Mouse (Mus musculus): Measurements from ENCODE around the gene Ist1. TPM values are rescaled to one million over a fixed set of nuclear protein-coding genes. Genes with fewer than 3 reads are reported as not detected.

Ist1 gene
- polyA plus RNA-seq, 1 experiment from 2014 or later = 96.0 TPM

GRCm38 (mm10) chr8:109635146-109635545 lies 57.9 kb downstream of the Ist1 start:
- 88% methylated on average over 8 of the region's 8 CpGs for WGBS

GRCm38 (mm10) chr8:109632498-109632897 lies 60.6 kb downstream of the Ist1 start:
- WGBS = 74% methylated on average over 5 of the region's 5 CpGs
- DNase-seq (ENCODE audit: low spot score) (no peak), ATAC-seq (ENCODE audit: low FRiP score, low TSS enrichment) (no peak)
- H3K27me3 ChIP-seq (ENCODE audit: control insufficient read depth, insufficient read depth, low read length) = no peaks in the 10 kb centered on the region
- TF ChIP-seq EP300 (optimal IDR thresholded peaks at IDR 0.05) (no peak), CTCF (IDR thresholded peaks at IDR 0.05; ENCODE audit: low read depth) (no peak)
- no peak overlapping the region for H3K4me2 ChIP-seq (replicated peaks; ENCODE audit: low read depth)
- H3K27ac ChIP-seq (replicated peaks) = no peak overlapping the region
- H3K4me3 ChIP-seq (ENCODE audit: low read depth, low read length) = no peak overlapping the region
- H3K4me1 ChIP-seq (replicated peaks; ENCODE audit: control insufficient read depth, insufficient read depth) = no peaks in the 10 kb centered on the region
- H3K36me3 ChIP-seq (ENCODE audit: control insufficient read depth, insufficient read depth, low read length) = no peaks in the 10 kb centered on the region
- H3K9me3 ChIP-seq (ENCODE audit: control insufficient read depth, low read length) = no peaks in the 10 kb centered on the region
- no peak overlapping the region for H3K9ac ChIP-seq (ENCODE audit: low read length)

More at GRCm38 (mm10) chr8:109635146-109635545, 57.9 kb downstream of the Ist1 start:
- no peak for TF ChIP-seq CTCF (IDR thresholded peaks at IDR 0.05; ENCODE audit: low read depth)
- TF ChIP-seq EP300 (optimal IDR thresholded peaks at IDR 0.05) = no peak
- ATAC-seq (ENCODE audit: low FRiP score, low TSS enrichment) (no peak), DNase-seq (ENCODE audit: low spot score) (no peak)
- Histone ChIP-seq H3K4me1 (replicated peaks; ENCODE audit: control insufficient read depth, insufficient read depth) (no peaks in the 10 kb centered on the region), H3K4me2 (replicated peaks; ENCODE audit: low read depth) (no peak overlapping the region), H3K9me3 (ENCODE audit: control insufficient read depth, low read length) (no peaks in the 10 kb centered on the region), H3K4me3 (ENCODE audit: low read depth, low read length) (no peak overlapping the region), H3K27ac (replicated peaks) (no peak overlapping the region), H3K9ac (ENCODE audit: low read length) (no peak overlapping the region), H3K27me3 (ENCODE audit: control insufficient read depth, insufficient read depth, low read length) (no peaks in the 10 kb centered on the region), H3K36me3 (ENCODE audit: control insufficient read depth, insufficient read depth, low read length) (no peaks in the 10 kb centered on the region)

- H3K27ac ChIP-seq (replicated peaks) = no peak overlapping the region
- no peak overlapping the region for H3K4me3 ChIP-seq (ENCODE audit: low read depth, low read length)
- no peak overlapping the region for H3K4me2 ChIP-seq (replicated peaks; ENCODE audit: low read depth)
- no peak overlapping the region for H3K9ac ChIP-seq (ENCODE audit: low read length)
- no peak for TF ChIP-seq EP300 (optimal IDR thresholded peaks at IDR 0.05)
- no peak for TF ChIP-seq CTCF (IDR thresholded peaks at IDR 0.05; ENCODE audit: low read depth)
- H3K4me1 ChIP-seq (replicated peaks; ENCODE audit: control insufficient read depth, insufficient read depth) = no peaks in the 10 kb centered on the region
- no peaks in the 10 kb centered on the region for H3K27me3 ChIP-seq (ENCODE audit: control insufficient read depth, insufficient read depth, low read length)
- no peak for ATAC-seq (ENCODE audit: low FRiP score, low TSS enrichment)
- H3K9me3 ChIP-seq (ENCODE audit: control insufficient read depth, low read length) = no peaks in the 10 kb centered on the region
- WGBS = 56% methylated on average over 6 of the region's 6 CpGs
- no peak for DNase-seq (ENCODE audit: low spot score)
- no peaks in the 10 kb centered on the region for H3K36me3 ChIP-seq (ENCODE audit: control insufficient read depth, insufficient read depth, low read length)
Measured at GRCm38 (mm10) chr8:109628638-109629037, 64.4 kb downstream of the Ist1 start.

Other genes with a start within 250 kb of the Ist1 start
- 0.02 TPM in 1 of 2 replicates, not detected in the other for gene Pmfbp1, start 199.2 kb downstream of the Ist1 start, polyA plus RNA-seq (2015; fragmentation: Nextera tagmentation; extraction: Ambion mirVana)
- gene Dhx38, start 127.4 kb downstream of the Ist1 start, polyA plus RNA-seq (2015; fragmentation: Nextera tagmentation; extraction: Ambion mirVana) = 7.0 and 7.2 TPM in 2 replicates
- 16.3 and 16.7 TPM in 2 replicates for gene Txnl4b, start 127.4 kb downstream of the Ist1 start, polyA plus RNA-seq (2015; fragmentation: Nextera tagmentation; extraction: Ambion mirVana)
- 5.0 and 8.4 TPM in 2 replicates for gene Hp, start 114.1 kb downstream of the Ist1 start, polyA plus RNA-seq (2015; fragmentation: Nextera tagmentation; extraction: Ambion mirVana)
- gene Dhodh, start 84.6 kb downstream of the Ist1 start, polyA plus RNA-seq (2015; fragmentation: Nextera tagmentation; extraction: Ambion mirVana) = 19.9 and 20.5 TPM in 2 replicates
- gene Pkd1l3, start 78.7 kb downstream of the Ist1 start, polyA plus RNA-seq (2015; fragmentation: Nextera tagmentation; extraction: Ambion mirVana) = 0.08 TPM in 1 of 2 replicates, not detected in the other
- gene Zfp821, start 12.3 kb upstream of the Ist1 start, polyA plus RNA-seq (2015; fragmentation: Nextera tagmentation; extraction: Ambion mirVana) = 12.2 and 13.6 TPM in 2 replicates
- gene Atxn1l, start 44.5 kb upstream of the Ist1 start, polyA plus RNA-seq (2015; fragmentation: Nextera tagmentation; extraction: Ambion mirVana) = 2.7 and 2.8 TPM in 2 replicates
- 20.2 and 21.6 TPM in 2 replicates for gene Ap1g1, start 85.3 kb upstream of the Ist1 start, polyA plus RNA-seq (2015; fragmentation: Nextera tagmentation; extraction: Ambion mirVana)
- gene Phlpp2, start 175.3 kb upstream of the Ist1 start, polyA plus RNA-seq (2015; fragmentation: Nextera tagmentation; extraction: Ambion mirVana) = 0.53 and 0.81 TPM in 2 replicates